Mouse (Mus musculus) hindbrain, embryonic 15.5 days (tissue): ENCODE measurements at regions not wholly inside any gene's neighbourhood (a gene's known extent, or its start where the extent isn't known, plus 50 kb on each side); places are given as distances from the start of the nearest gene placed in this dataset.

ENCODE experiments used
- ATAC-seq: fragments of 200-750 bp; cut with Nextera tagmentation; 2 replicates; pipeline ENCODE4 v1.8.0; 2017; ENCODE audit warnings: low read depth, moderate number of reproducible peaks, moderate TSS enrichment; ENCODE audit not compliant: low FRiP score
- H3K27ac ChIP-seq: fragments of 300-500 bp; sonication (generic); replicated peaks from 2 replicates; pipeline ENCODE4 v1.5.1; 2015; ENCODE audit warnings: mild to moderate bottlenecking, inconsistent platforms
- H3K27me3 ChIP-seq: fragments of 300-500 bp; sonication (generic); 2 replicates; pipeline ENCODE4 v1.6.1; 2015; ENCODE audit warnings: control low read depth, inconsistent platforms
- H3K36me3 ChIP-seq: fragments of 300-500 bp; sonication (generic); 2 replicates; pipeline ENCODE4 v1.6.1; 2015; ENCODE audit warnings: control low read depth, inconsistent platforms
- H3K4me1 ChIP-seq: fragments of 300-500 bp; sonication (generic); replicated peaks from 2 replicates; pipeline ENCODE4 v1.6.1; 2015; ENCODE audit warnings: control low read depth, inconsistent platforms
- H3K4me2 ChIP-seq: fragments of 300-500 bp; sonication (generic); 2 replicates; pipeline ENCODE4 v1.6.1; 2015; ENCODE audit warnings: moderate library complexity, mild to moderate bottlenecking, inconsistent platforms
- H3K4me3 ChIP-seq: fragments of 300-500 bp; sonication (generic); 2 replicates; pipeline ENCODE4 v1.5.1; 2015; ENCODE audit warnings: mild to moderate bottlenecking, inconsistent platforms
- H3K9ac ChIP-seq: fragments of 300-500 bp; sonication (generic); 2 replicates; pipeline ENCODE4 v1.6.1; 2015; ENCODE audit warnings: inconsistent platforms
- H3K9me3 ChIP-seq: fragments of 300-500 bp; sonication (generic); 2 replicates; pipeline ENCODE4 v1.6.1; 2016; ENCODE audit warnings: control low read depth, inconsistent platforms
- WGBS: fragments of 180-500 bp; shearing (Covaris S2); methylation state at CpG from one replicate; pipeline ENCODE4 v1.1.7; 2015; 5-methylcytosine and 5-hydroxymethylcytosine counted together

DNA sequence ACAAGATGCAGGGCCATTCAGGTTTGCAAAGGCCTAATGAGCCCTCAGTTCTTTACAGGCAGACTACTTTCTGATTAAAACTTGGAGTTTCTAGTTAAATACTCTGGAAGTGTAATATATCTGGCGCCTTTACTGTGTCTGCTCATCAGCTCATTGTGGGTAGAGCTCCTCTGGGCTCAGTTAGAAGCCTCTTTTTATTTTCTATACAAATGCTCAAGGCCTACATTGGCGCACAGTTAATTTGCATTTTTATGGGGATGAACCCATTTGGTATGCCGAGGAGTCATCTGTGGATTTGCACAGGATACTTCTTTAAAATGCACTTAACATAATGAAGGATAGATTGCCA lies 573.5 kb downstream of the Rps29 start:
- Histone ChIP-seq H3K27me3 (no peaks in the 10 kb centered on the region), H3K36me3 (no peaks in the 10 kb centered on the region), H3K27ac (no peak overlapping the region), H3K9me3 (no peaks in the 10 kb centered on the region), H3K4me3 (no peak overlapping the region), H3K4me2 (no peak overlapping the region), H3K4me1 (no peaks in the 10 kb centered on the region), H3K9ac (no peak overlapping the region)
- 50% methylated on average over 3 of the region's 3 CpGs for WGBS
- ATAC-seq, result peak; percentile 15; the same call in 1 of the 2 replicates

DNA sequence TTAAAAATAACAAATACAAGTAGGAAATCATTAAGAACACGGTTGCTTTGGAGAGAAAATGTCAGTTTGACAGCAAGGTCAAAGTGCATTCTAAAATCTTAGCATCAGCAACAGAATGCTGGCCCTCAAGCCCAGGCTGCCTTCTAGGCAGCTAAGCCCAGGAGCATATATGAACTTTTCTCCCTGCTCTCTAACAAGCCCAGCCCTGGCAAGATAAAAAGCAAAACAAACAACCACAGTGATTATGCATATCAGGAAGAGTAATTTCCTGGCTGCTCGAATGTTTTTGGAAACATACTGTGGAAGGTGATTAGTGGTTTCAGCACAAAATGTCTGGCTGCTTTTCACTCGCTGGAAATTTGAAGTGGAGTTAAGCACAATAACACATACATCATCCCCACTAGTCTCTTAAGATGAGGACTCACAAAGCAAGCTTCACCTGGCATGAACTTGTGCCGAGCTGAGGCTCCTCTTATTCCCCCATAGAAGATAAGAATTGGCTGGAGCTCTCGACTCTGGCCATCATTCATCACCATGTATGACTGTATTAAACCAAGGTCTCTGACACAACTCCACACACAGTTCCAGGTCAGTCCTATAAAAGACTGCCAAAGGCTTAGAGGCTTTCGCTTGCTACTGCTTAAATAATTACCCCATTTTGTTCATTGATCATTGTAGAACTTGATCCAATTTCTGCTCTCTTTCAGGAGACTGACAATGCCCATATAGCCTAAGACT lies 574.0 kb downstream of the Rps29 start:
- Histone ChIP-seq H3K9ac (no peak overlapping the region), H3K9me3 (no peaks in the 10 kb centered on the region), H3K36me3 (no peaks in the 10 kb centered on the region), H3K27me3 (no peaks in the 10 kb centered on the region), H3K4me2 (no peak overlapping the region), H3K27ac (0 out of 2 replicates have a peak overlapping the region, but pooled peaks have one; percentile 15), H3K4me1 (no peaks in the 10 kb centered on the region), H3K4me3 (no peak overlapping the region)
- ATAC-seq, result peak; percentile 38; the same call in 1 of the 2 replicates
- WGBS, result 41% methylated on average over 6 of the region's 6 CpGs

DNA sequence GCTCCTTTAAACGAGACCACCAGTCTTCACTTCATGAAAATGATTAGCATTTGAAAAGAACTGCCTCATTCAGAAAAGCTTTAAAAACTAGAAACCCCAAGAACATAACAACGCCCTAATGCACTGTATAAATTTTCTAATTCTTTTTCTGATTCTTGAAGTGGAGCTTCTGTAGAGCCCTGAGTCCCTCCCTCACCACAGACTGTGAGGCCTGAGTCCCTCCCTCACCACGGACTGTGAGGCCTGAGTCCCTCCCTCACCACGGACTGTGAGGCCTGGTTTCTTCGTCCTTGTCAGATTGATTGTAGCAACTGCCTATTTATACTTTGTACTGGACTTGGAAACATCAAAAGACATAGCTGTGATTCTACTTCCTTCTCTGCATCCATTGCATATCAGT lies 579.1 kb downstream of the Rps29 start:
- ATAC-seq, result no peak
- Histone ChIP-seq H3K27me3 (no peaks in the 10 kb centered on the region), H3K36me3 (no peaks in the 10 kb centered on the region), H3K4me1 (peaks cover 6% of the 10 kb centered on the region; the same call in 1 of the 2 replicates), H3K9me3 (no peaks in the 10 kb centered on the region), H3K9ac (no peak overlapping the region), H3K4me2 (no peak overlapping the region), H3K27ac (no peak overlapping the region), H3K4me3 (no peak overlapping the region)
- WGBS, result 21% methylated on average over 5 of the region's 5 CpGs

DNA sequence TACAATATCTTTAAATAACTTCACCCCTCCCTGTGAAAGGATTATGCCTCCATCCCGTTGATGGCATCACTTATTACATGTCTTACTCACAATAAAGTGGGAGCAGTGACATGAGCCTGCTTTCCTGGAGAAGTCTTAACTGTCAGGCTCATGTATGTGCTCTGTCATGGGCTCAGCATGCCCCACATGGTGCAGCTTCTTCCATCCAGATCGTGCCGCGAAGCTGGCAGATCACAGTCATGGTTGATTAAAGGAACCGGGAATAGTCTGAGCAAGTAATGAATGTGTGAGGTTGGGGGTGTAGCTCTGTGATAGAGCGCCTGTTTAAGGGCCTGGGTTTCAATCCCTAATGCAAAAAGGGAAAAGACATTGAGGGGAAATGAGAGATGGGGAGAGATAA lies 581.5 kb downstream of the Rps29 start:
- Histone ChIP-seq H3K9me3 (no peaks in the 10 kb centered on the region), H3K4me1 (peaks cover 6% of the 10 kb centered on the region; the same call in 1 of the 2 replicates), H3K4me3 (no peak overlapping the region), H3K9ac (no peak overlapping the region), H3K27me3 (no peaks in the 10 kb centered on the region), H3K36me3 (no peaks in the 10 kb centered on the region), H3K27ac (no peak overlapping the region), H3K4me2 (no peak overlapping the region)
- peak; percentile 75 for ATAC-seq
- WGBS, result 34% methylated on average over 6 of the region's 6 CpGs

DNA sequence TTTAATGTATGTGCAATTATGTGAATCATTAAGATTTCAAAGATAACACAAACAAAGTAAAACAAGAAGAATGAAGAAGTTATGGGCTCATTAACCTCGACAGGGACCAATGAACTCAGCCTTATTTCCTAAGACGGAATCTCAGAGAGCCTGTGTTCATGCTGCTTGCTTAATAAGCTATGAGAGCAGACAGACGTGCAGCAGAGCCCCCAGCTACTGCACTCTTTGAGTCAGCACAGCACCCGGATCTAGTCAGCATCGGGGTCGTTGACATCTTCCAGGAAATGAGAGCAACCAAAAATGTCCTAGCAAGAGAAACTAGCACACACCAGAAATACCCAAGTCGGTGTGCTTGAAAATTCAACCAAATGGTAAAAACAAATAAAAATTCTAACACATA lies 582.1 kb downstream of the Rps29 start:
- 40% methylated on average over 7 of the region's 7 CpGs for WGBS
- no peak overlapping the region for H3K4me2 ChIP-seq
- peaks cover 6% of the 10 kb centered on the region; the same call in 1 of the 2 replicates for H3K4me1 ChIP-seq
- H3K27ac ChIP-seq, result no peak overlapping the region; the same call in 1 of the 2 replicates
- H3K9ac ChIP-seq, result no peak overlapping the region
- H3K36me3 ChIP-seq, result no peaks in the 10 kb centered on the region
- no peak overlapping the region for H3K4me3 ChIP-seq
- H3K9me3 ChIP-seq, result no peaks in the 10 kb centered on the region
- H3K27me3 ChIP-seq, result no peaks in the 10 kb centered on the region
- no peak; the same call in 1 of the 2 replicates for ATAC-seq

GRCm38 (mm10) chr12:68554943-68555627 lies 603.9 kb downstream of the Rps29 start:
- WGBS, result 69% methylated on average over 7 of the region's 7 CpGs
- Histone ChIP-seq H3K27me3 (no peaks in the 10 kb centered on the region), H3K4me1 (no peaks in the 10 kb centered on the region), H3K4me3 (no peak overlapping the region), H3K9me3 (no peaks in the 10 kb centered on the region), H3K27ac (no peak overlapping the region), H3K9ac (no peak overlapping the region), H3K4me2 (no peak overlapping the region), H3K36me3 (no peaks in the 10 kb centered on the region)
- ATAC-seq, result no peak

- no peaks in the 10 kb centered on the region for H3K4me1 ChIP-seq
- H3K27me3 ChIP-seq, result no peaks in the 10 kb centered on the region
- H3K4me2 ChIP-seq, result no peak overlapping the region
- H3K36me3 ChIP-seq, result no peaks in the 10 kb centered on the region
- 49% methylated on average over 2 of the region's 2 CpGs for WGBS
- H3K9me3 ChIP-seq, result no peaks in the 10 kb centered on the region
- H3K4me3 ChIP-seq, result no peak overlapping the region
- H3K27ac ChIP-seq, result no peak overlapping the region
- H3K9ac ChIP-seq, result no peak overlapping the region
- no peak for ATAC-seq
These were observed 604.7 kb downstream of the Rps29 start for GRCm38 (mm10) chr12:68554292-68554691.

DNA sequence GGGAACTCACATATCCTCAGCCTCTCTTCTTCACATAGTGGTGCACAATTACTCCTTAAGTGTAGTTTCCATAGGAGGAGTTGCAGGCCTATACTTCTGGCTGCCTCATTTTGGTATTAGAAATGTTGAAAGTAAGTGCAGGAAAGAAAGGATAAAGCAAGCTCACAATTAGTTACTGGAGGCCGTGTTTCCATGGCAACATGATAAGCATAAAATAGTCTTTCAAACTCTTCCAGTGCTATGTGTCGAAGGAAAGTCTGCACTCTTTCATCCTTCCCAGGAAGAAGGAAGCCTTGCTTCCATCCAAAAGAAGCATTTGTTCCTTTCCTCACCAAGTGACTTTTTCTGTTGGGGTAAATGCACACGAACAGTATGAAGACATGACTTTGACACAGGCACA lies 617.2 kb downstream of the Rps29 start:
- Histone ChIP-seq H3K9ac (no peak overlapping the region), H3K27ac (no peak overlapping the region), H3K9me3 (no peaks in the 10 kb centered on the region), H3K27me3 (no peaks in the 10 kb centered on the region), H3K4me3 (no peak overlapping the region), H3K4me2 (no peak overlapping the region), H3K4me1 (peaks cover 4% of the 10 kb centered on the region; the same call in 1 of the 2 replicates), H3K36me3 (no peaks in the 10 kb centered on the region)
- WGBS, result 24% methylated on average over 3 of the region's 3 CpGs
- no peak for ATAC-seq

GRCm38 (mm10) chr12:68500794-68501193 lies 658.2 kb downstream of the Rps29 start:
- H3K27me3 ChIP-seq, result no peaks in the 10 kb centered on the region
- H3K4me2 ChIP-seq, result no peak overlapping the region
- WGBS, result 79% methylated on average over 4 of the region's 4 CpGs
- no peak overlapping the region for H3K27ac ChIP-seq
- no peaks in the 10 kb centered on the region for H3K9me3 ChIP-seq
- no peak for ATAC-seq
- H3K4me3 ChIP-seq, result no peak overlapping the region
- no peaks in the 10 kb centered on the region for H3K36me3 ChIP-seq
- H3K4me1 ChIP-seq, result no peaks in the 10 kb centered on the region
- H3K9ac ChIP-seq, result no peak overlapping the region

GRCm38 (mm10) chr12:68463032-68463431 lies 696.0 kb downstream of the Rps29 start:
- ATAC-seq, result peak; percentile 84
- H3K27ac ChIP-seq, result peak overlapping the region; percentile 65
- no peak overlapping the region for H3K4me3 ChIP-seq
- H3K36me3 ChIP-seq, result no peaks in the 10 kb centered on the region
- peaks cover 9% of the 10 kb centered on the region for H3K4me1 ChIP-seq
- H3K27me3 ChIP-seq, result no peaks in the 10 kb centered on the region
- peak overlapping the region; percentile 17; the same call in 1 of the 2 replicates for H3K4me2 ChIP-seq
- no peak overlapping the region for H3K9ac ChIP-seq
- no peaks in the 10 kb centered on the region for H3K9me3 ChIP-seq
- 23% methylated on average over 4 of the region's 4 CpGs for WGBS

DNA sequence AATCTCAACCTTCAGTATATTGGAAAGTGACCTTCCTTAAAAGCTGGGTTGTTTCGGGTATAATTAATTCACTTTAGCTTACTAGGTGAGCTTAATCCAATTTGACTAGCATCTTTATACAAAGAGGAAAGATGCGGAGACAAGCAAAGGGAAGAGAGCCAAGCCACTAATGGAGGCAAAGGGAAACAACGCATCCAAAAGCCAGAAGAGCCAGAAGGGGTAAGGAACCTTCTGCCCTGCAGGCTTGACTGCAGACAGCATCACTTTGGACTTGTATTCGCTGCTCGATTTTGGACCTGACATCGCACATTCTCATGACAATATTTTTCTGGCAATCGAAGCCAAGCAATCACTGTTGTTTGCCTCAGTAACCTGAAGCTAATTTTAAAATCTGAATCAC lies 700.8 kb downstream of the Rps29 start:
- Histone ChIP-seq H3K36me3 (no peaks in the 10 kb centered on the region), H3K4me3 (no peak overlapping the region), H3K9me3 (no peaks in the 10 kb centered on the region), H3K9ac (no peak overlapping the region), H3K27ac (no peak overlapping the region), H3K4me1 (peaks cover 8% of the 10 kb centered on the region), H3K4me2 (no peak overlapping the region), H3K27me3 (no peaks in the 10 kb centered on the region)
- no peak for ATAC-seq
- WGBS, result 80% methylated on average over 7 of the region's 7 CpGs

GRCm38 (mm10) chr12:68426601-68427000 lies 732.4 kb downstream of the Rps29 start:
- H3K4me2 ChIP-seq, result no peak overlapping the region
- H3K27ac ChIP-seq, result no peak overlapping the region
- H3K27me3 ChIP-seq, result no peaks in the 10 kb centered on the region
- no peaks in the 10 kb centered on the region for H3K9me3 ChIP-seq
- H3K4me3 ChIP-seq, result no peak overlapping the region
- H3K4me1 ChIP-seq, result no peaks in the 10 kb centered on the region
- H3K36me3 ChIP-seq, result no peaks in the 10 kb centered on the region
- H3K9ac ChIP-seq, result no peak overlapping the region
- 91% methylated on average over 1 of the region's 1 CpGs for WGBS
- no peak for ATAC-seq
